Mouse (Mus musculus): Measurements from ENCODE around the gene Pwwp2b.

DNA sequence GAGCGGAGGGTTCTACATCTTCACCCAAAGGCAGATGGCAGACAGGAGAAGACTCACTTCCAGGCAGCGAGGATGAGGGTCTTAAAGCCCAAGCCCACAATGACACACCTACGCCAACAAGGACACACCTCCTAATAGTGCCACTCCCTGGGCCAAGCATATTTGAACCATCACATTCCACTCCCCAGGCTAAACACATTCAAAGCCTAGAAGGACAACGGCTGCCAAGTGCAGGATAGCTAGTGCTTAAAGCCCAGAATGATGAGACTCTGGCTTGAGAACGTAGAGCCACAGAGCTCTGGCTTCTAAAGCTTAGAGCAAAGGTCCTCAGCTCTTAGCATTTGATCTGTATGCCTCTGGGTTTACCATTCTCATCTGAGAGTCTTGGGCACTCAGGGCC lies 45.8 kb downstream of the Pwwp2b start:
- no peak for TF ChIP-seq CTCF (IDR thresholded peaks at IDR 0.05; ENCODE audit: insufficient read depth, low read depth, low read length)
- TF ChIP-seq POLR2A (IDR thresholded peaks at IDR 0.05; ENCODE audit: insufficient read depth, low read depth, low read length): no peak
